In the genomic region with DNA sequence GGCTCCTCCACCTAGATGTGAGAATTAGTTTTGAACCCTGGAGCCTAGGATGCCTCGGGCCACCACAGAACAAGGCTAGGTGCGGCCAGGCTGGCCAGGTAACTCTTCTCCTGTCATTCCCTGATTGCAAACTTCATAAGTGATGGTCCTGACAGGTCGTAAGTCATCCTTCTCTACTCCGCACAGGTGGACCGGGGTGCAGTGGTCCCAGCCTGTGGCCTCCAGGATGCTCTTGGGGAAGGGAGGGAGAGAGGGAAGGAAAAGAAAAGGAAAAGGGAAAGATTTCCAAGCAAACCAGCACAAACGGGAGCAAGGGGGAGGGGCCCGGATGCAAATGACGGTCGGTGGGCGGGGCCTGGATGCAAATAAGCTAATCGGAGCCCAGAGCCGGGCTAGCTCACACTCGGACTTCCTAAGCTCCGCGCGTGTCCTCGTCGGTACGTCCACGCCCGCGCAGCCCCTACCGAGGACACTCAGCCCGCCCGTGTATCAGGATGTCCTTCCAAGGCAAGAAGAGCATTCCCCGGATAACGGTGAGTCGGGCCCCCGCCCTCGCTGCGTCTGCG, we compare ENCODE assay signal across 8 mouse cellular contexts. TPM values are rescaled to one million over a fixed set of nuclear protein-coding genes. Genes with fewer than 3 reads are reported as not detected.
A peak's percentile ranks its signal among the peaks of the same experiment; 100 is the strongest.
DNase-seq lines count a peak whose midpoint lies in the region; ATAC-seq and TF ChIP-seq lines count a peak whose summit lies in the region.

Gene Dpysl4, plus strand, starts transcription at position 373 of the 566 bp plus-strand sequence.

- peak; percentile 83 for ATAC-seq in forebrain, embryonic 13.5 days
- no peak for ATAC-seq in liver, embryonic 16.5 days (ENCODE audit: low read depth)

- WGBS in thymus, adult 2 months, result 13% methylated on average over 32 of the region's 32 CpGs
- 6% methylated on average over 32 of the region's 32 CpGs for WGBS in forebrain, embryonic 13.5 days
- WGBS in liver, embryonic 16.5 days (ENCODE audit: insufficient replicate concordance), result 8% methylated on average over 32 of the region's 32 CpGs

- peak; percentile 14 for DNase-seq in thymus, postnatal 4 days
- no peak for DNase-seq in thymus, adult 2 months
- peak; percentile 54 to 59 for DNase-seq in heart, postnatal 14 days
- peak; percentile 85 to 89 for DNase-seq in layer of hippocampus, adult 8-10 months (ENCODE audit: low spot score in 2 of 2)
- peak; percentile 89 for DNase-seq in retina, embryonic 14.5 days (ENCODE audit: low spot score)
- DNase-seq in thymus, postnatal 0 days (ENCODE audit: low spot score), result no peak

- no peak for TF ChIP-seq POLR2A in thymus, adult 2 months (IDR thresholded peaks at IDR 0.05; ENCODE audit: control insufficient read depth, extremely low read depth, insufficient read depth, low read length, poor library complexity)

- H3K27ac ChIP-seq in thymus, adult 2 months (ENCODE audit: control insufficient read depth, insufficient read depth, low read length), result no peak within 1 kb of the TSS
- H3K27ac ChIP-seq in forebrain, embryonic 13.5 days, result peak within 1 kb of the TSS; percentile 61; the same call in 1 of the 2 replicates
- no peak within 1 kb of the TSS for H3K27ac ChIP-seq in liver, embryonic 16.5 days (ENCODE audit: low read length)

- H3K4me2 ChIP-seq in forebrain, embryonic 13.5 days, result peak within 1 kb of the TSS; percentile 77
- H3K4me2 ChIP-seq in liver, embryonic 16.5 days (ENCODE audit: low read depth, low read length), result peak within 1 kb of the TSS; percentile 31

- H3K36me3 ChIP-seq in thymus, adult 2 months (ENCODE audit: control insufficient read depth, insufficient read depth, low read length), result no peaks in the 10 kb centered on the region
- H3K36me3 ChIP-seq in forebrain, embryonic 13.5 days (ENCODE audit: poor library complexity, severe bottlenecking), result peaks cover 16% of the 10 kb centered on the region
- H3K36me3 ChIP-seq in liver, embryonic 16.5 days (ENCODE audit: control insufficient read depth, insufficient read depth), result no peaks in the 10 kb centered on the region

- no peaks in the 10 kb centered on the region for H3K4me1 ChIP-seq in thymus, adult 2 months (replicated peaks; ENCODE audit: control insufficient read depth, insufficient read depth, low read length)
- H3K4me1 ChIP-seq in forebrain, embryonic 13.5 days, result peaks cover 48% of the 10 kb centered on the region
- H3K4me1 ChIP-seq in liver, embryonic 16.5 days (ENCODE audit: control insufficient read depth, low read depth, low read length), result no peaks in the 10 kb centered on the region

- TF ChIP-seq CTCF in thymus, adult 2 months (IDR thresholded peaks at IDR 0.05; ENCODE audit: borderline replicate concordance, control insufficient read depth, extremely low read depth, insufficient read depth, low read length, poor library complexity), result no peak

- H3K9me3 ChIP-seq in forebrain, embryonic 13.5 days (replicated peaks), result no peaks in the 10 kb centered on the region
- no peaks in the 10 kb centered on the region for H3K9me3 ChIP-seq in liver, embryonic 16.5 days (replicated peaks; ENCODE audit: control insufficient read depth, low read length)

- H3K9ac ChIP-seq in forebrain, embryonic 13.5 days, result peak within 1 kb of the TSS; percentile 89
- no peak within 1 kb of the TSS for H3K9ac ChIP-seq in liver, embryonic 16.5 days (ENCODE audit: low read depth, low read length)

- intact Hi-C loops in heart, postnatal 14 days (cut with DNase I), result no loop called here

- H3K27me3 ChIP-seq in thymus, adult 2 months (ENCODE audit: control insufficient read depth, insufficient read depth, low read length), result peaks cover 3% of the 10 kb centered on the region; the same call in 1 of the 2 replicates
- H3K27me3 ChIP-seq in forebrain, embryonic 13.5 days, result peaks cover 11% of the 10 kb centered on the region; the same call in 1 of the 2 replicates
- H3K27me3 ChIP-seq in liver, embryonic 16.5 days (ENCODE audit: control insufficient read depth, insufficient read depth, low read depth, low read length), result peaks cover 39% of the 10 kb centered on the region

- no peak within 1 kb of the TSS for H3K4me3 ChIP-seq in thymus, adult 2 months (ENCODE audit: control insufficient read depth, insufficient read depth, low read length)
- peak within 1 kb of the TSS; percentile 71 for H3K4me3 ChIP-seq in forebrain, embryonic 13.5 days
- peak within 1 kb of the TSS; percentile 24 for H3K4me3 ChIP-seq in liver, embryonic 16.5 days (ENCODE audit: low read depth, low read length)

RNA-seq across cellular contexts. Expression of gene Dpysl4, which starts in this region (rescaled TPM):
- polyA plus RNA-seq in thymus, adult 2 months (2012; rRNA removed), result 0.11 and 0.84 TPM in 2 replicates
- 106 and 141 TPM in 2 replicates for polyA plus RNA-seq in forebrain, embryonic 13.5 days (2015; fragmentation: Nextera tagmentation; extraction: Ambion mirVana)
- total RNA-seq in heart, postnatal 14 days (2021), result 1 to 10 TPM; 1.8 to 3.7 TPM
- total RNA-seq in layer of hippocampus, adult 8-10 months (2022), result 10 to 100 TPM; 48.8 to 55.4 (median 53.4) TPM
- polyA plus RNA-seq in liver, embryonic 16.5 days (2015; fragmentation: Nextera tagmentation; extraction: Ambion mirVana), result 0.11 and 0.18 TPM in 2 replicates
- 0.13 and 0.22 TPM in 2 replicates for polyA plus RNA-seq in thymus, postnatal 0 days (2015; fragmentation: Nextera tagmentation; extraction: Ambion mirVana)

Comparison
In these comparisons a context has a peak if more than half of its experiments do, and no peak if none do; other contexts are left out.
1. RNA of gene Dpysl4 (total RNA-seq): 48.8 to 55.4 TPM in layer of hippocampus, adult 8-10 months; 1.8 to 3.7 TPM in heart, postnatal 14 days; every median in the first group is over 10 times any median in the second.
2. RNA of gene Dpysl4 (polyA plus RNA-seq): 106 to 141 TPM in forebrain, embryonic 13.5 days; 0.11 to 0.84 TPM in thymus, adult 2 months, 0.13 to 0.22 TPM in thymus, postnatal 0 days and 0.11 to 0.18 TPM in liver, embryonic 16.5 days; every median in the first group is over 10 times any median in the second.
3. DNase-seq: peak in thymus, postnatal 4 days (single experiment), heart, postnatal 14 days (2 of 2), layer of hippocampus, adult 8-10 months (2 of 2) and retina, embryonic 14.5 days (single experiment); none in thymus, adult 2 months (single experiment) and thymus, postnatal 0 days (single experiment).